ENCODE assay signal across 21 mouse cellular contexts in genomic region chr12:55800144-55800543, GRCm38 (mm10). TPM values are rescaled to one million over a fixed set of nuclear protein-coding genes. Genes with fewer than 3 reads are reported as not detected.
DNase-seq lines count a peak whose midpoint lies in the region; ATAC-seq and TF ChIP-seq lines count a peak whose summit lies in the region.
"Had no signal": no experiment of that assay in that cellular context is flagged by ENCODE, and none has a peak within 500 bp of the region (broad histone marks: within the 10 kb centered on the region; RNA-seq: fewer than 3 reads in every experiment).

No protein-coding gene starts in this region.

- H3K36me3 ChIP-seq in heart, adult 2 months (ENCODE audit: control insufficient read depth, insufficient read depth, low read length): peaks cover 4% of the 10 kb centered on the region; the same call in 1 of the 2 replicates
- H3K36me3 ChIP-seq in liver, embryonic 12.5 days: peaks cover 6% of the 10 kb centered on the region; the same call in 1 of the 2 replicates
- no peaks in the 10 kb centered on the region for H3K36me3 ChIP-seq in liver, embryonic 16.5 days (ENCODE audit: control insufficient read depth, insufficient read depth)
- no peaks in the 10 kb centered on the region for H3K36me3 ChIP-seq in limb, embryonic 10.5 days
- H3K36me3 ChIP-seq in intestine, embryonic 16.5 days (ENCODE audit: control insufficient read depth, insufficient read depth, low read length): no peaks in the 10 kb centered on the region
- H3K36me3 ChIP-seq: embryonic facial prominence, embryonic 15.5 days; hindbrain, embryonic 15.5 days had no signal

- no peak overlapping the region for H3K4me3 ChIP-seq in heart, adult 2 months
- H3K4me3 ChIP-seq in liver, embryonic 12.5 days: no peak overlapping the region
- no peak overlapping the region for H3K4me3 ChIP-seq in liver, embryonic 16.5 days (ENCODE audit: low read depth, low read length)
- H3K4me3 ChIP-seq in limb, embryonic 10.5 days: no peak overlapping the region
- H3K4me3 ChIP-seq in intestine, embryonic 16.5 days (ENCODE audit: low read length): no peak overlapping the region
- H3K4me3 ChIP-seq: embryonic facial prominence, embryonic 15.5 days; erythroblast, embryonic 14.5 days; forebrain, embryonic 10.5 days; heart, embryonic 13.5 days; hindbrain, embryonic 15.5 days had no signal

- H3K27me3 ChIP-seq in heart, adult 2 months (ENCODE audit: control insufficient read depth, insufficient read depth, low read length): no peaks in the 10 kb centered on the region
- H3K27me3 ChIP-seq in liver, embryonic 12.5 days (replicated peaks): no peaks in the 10 kb centered on the region
- no peaks in the 10 kb centered on the region for H3K27me3 ChIP-seq in liver, embryonic 16.5 days (ENCODE audit: control insufficient read depth, insufficient read depth, low read depth, low read length)
- H3K27me3 ChIP-seq in limb, embryonic 10.5 days (ENCODE audit: low read depth, poor library complexity, severe bottlenecking): no peaks in the 10 kb centered on the region
- no peaks in the 10 kb centered on the region for H3K27me3 ChIP-seq in intestine, embryonic 16.5 days (replicated peaks; ENCODE audit: control insufficient read depth, insufficient read depth, low read length)
- H3K27me3 ChIP-seq: embryonic facial prominence, embryonic 15.5 days; heart, embryonic 13.5 days; hindbrain, embryonic 15.5 days had no signal

- peak; percentile 77 for ATAC-seq in liver, embryonic 12.5 days
- peak; percentile 47; the same call in 1 of the 2 replicates for ATAC-seq in liver, embryonic 16.5 days (ENCODE audit: low read depth)
- no peak for ATAC-seq in intestine, embryonic 16.5 days
- ATAC-seq: forebrain, embryonic 14.5 days had no signal

- intact Hi-C loops in heart, adult 2 months (cut with DNase I): no loop called here

- peaks cover 11% of the 10 kb centered on the region for H3K4me1 ChIP-seq in heart, adult 2 months (ENCODE audit: control insufficient read depth, insufficient read depth, low read length)
- H3K4me1 ChIP-seq in liver, embryonic 12.5 days: peaks cover 20% of the 10 kb centered on the region
- peaks cover 4% of the 10 kb centered on the region; the same call in 1 of the 2 replicates for H3K4me1 ChIP-seq in liver, embryonic 16.5 days (ENCODE audit: control insufficient read depth, low read depth, low read length)
- no peaks in the 10 kb centered on the region for H3K4me1 ChIP-seq in limb, embryonic 10.5 days
- no peaks in the 10 kb centered on the region for H3K4me1 ChIP-seq in intestine, embryonic 16.5 days (ENCODE audit: control insufficient read depth, insufficient read depth, low read length)
- H3K4me1 ChIP-seq: forebrain, embryonic 10.5 days had no signal

- no peaks in the 10 kb centered on the region for H3K9me3 ChIP-seq in liver, embryonic 12.5 days (replicated peaks)
- no peaks in the 10 kb centered on the region for H3K9me3 ChIP-seq in liver, embryonic 16.5 days (replicated peaks; ENCODE audit: control insufficient read depth, low read length)
- no peaks in the 10 kb centered on the region for H3K9me3 ChIP-seq in limb, embryonic 10.5 days (replicated peaks)
- H3K9me3 ChIP-seq in intestine, embryonic 16.5 days (ENCODE audit: control insufficient read depth, low read length): no peaks in the 10 kb centered on the region
- H3K9me3 ChIP-seq: embryonic facial prominence, embryonic 15.5 days; forebrain, embryonic 10.5 days; heart, embryonic 13.5 days; hindbrain, embryonic 15.5 days had no signal

- no peak for TF ChIP-seq POLR2A in heart, adult 2 months (IDR thresholded peaks at IDR 0.05; ENCODE audit: insufficient read depth, low read depth, low read length)

- TF ChIP-seq EP300 in heart, adult 2 months (IDR thresholded peaks at IDR 0.05; ENCODE audit: insufficient read depth, low read depth, low read length): no peak

- DNase-seq in heart, adult 2 months: no peak
- DNase-seq in heart, adult 18-20 months: no peak
- DNase-seq in limb, embryonic 10.5 days (ENCODE audit: low spot score): no peak
- DNase-seq in ovary, postnatal 36 days (ENCODE audit: low spot score): no peak
- DNase-seq: adrenal gland, adult 8-10 months; adrenal gland, postnatal 36 days; cerebellum, adult 11 months; cerebellum, adult 8-10 months; cerebellum, postnatal 14 days; embryo, embryonic 11 days; gastrocnemius, postnatal 10 days; heart, postnatal 36 days had no signal

- H3K27ac ChIP-seq in heart, adult 2 months: peak overlapping the region; percentile 6
- H3K27ac ChIP-seq in liver, embryonic 12.5 days: no peak overlapping the region
- no peak overlapping the region for H3K27ac ChIP-seq in liver, embryonic 16.5 days (ENCODE audit: low read length)
- H3K27ac ChIP-seq in limb, embryonic 10.5 days: no peak overlapping the region
- H3K27ac ChIP-seq in intestine, embryonic 16.5 days (ENCODE audit: low read length): no peak overlapping the region
- H3K27ac ChIP-seq: embryonic facial prominence, embryonic 15.5 days; forebrain, embryonic 10.5 days; heart, embryonic 13.5 days; hindbrain, embryonic 15.5 days had no signal

- no peak for TF ChIP-seq CTCF in heart, adult 2 months (IDR thresholded peaks at IDR 0.05)

- WGBS in heart, adult 2 months: 65% methylated on average over 5 of the region's 5 CpGs
- 40% methylated on average over 5 of the region's 5 CpGs for WGBS in liver, embryonic 12.5 days (ENCODE audit: insufficient replicate concordance)
- WGBS in liver, embryonic 16.5 days (ENCODE audit: insufficient replicate concordance): 43% methylated on average over 5 of the region's 5 CpGs
- 85% methylated on average over 5 of the region's 5 CpGs for WGBS in limb, embryonic 10.5 days
- WGBS in intestine, embryonic 16.5 days: 85% methylated on average over 5 of the region's 5 CpGs

- no peak overlapping the region for H3K9ac ChIP-seq in heart, adult 2 months (ENCODE audit: low read depth, low read length)
- H3K9ac ChIP-seq in liver, embryonic 12.5 days: no peak overlapping the region
- no peak overlapping the region for H3K9ac ChIP-seq in liver, embryonic 16.5 days (ENCODE audit: low read depth, low read length)
- no peak overlapping the region for H3K9ac ChIP-seq in intestine, embryonic 16.5 days (ENCODE audit: low read depth, low read length)
- H3K9ac ChIP-seq: embryonic facial prominence, embryonic 15.5 days; heart, embryonic 13.5 days; hindbrain, embryonic 15.5 days had no signal

- H3K4me2 ChIP-seq in liver, embryonic 12.5 days: peak overlapping the region; percentile 21; the same call in 1 of the 2 replicates
- no peak overlapping the region for H3K4me2 ChIP-seq in liver, embryonic 16.5 days (ENCODE audit: low read depth, low read length)
- H3K4me2 ChIP-seq in intestine, embryonic 16.5 days (ENCODE audit: low read depth, low read length): no peak overlapping the region
- H3K4me2 ChIP-seq: embryonic facial prominence, embryonic 15.5 days; heart, embryonic 13.5 days; hindbrain, embryonic 15.5 days had no signal

- H3K79me2 ChIP-seq in heart, adult 2 months (replicated peaks; ENCODE audit: control insufficient read depth, insufficient read depth, low read length): peaks cover 5% of the 10 kb centered on the region; the same call in 1 of the 2 replicates

RNA-seq across cellular contexts. Expression of gene Ralgapa1, which starts 20.8 kb away (rescaled TPM):
- total RNA-seq in heart, adult 2 months (2021): 10 to 100 TPM; 55.9 to 57.0 TPM
- 38.8 and 56.2 TPM in 2 replicates for polyA plus RNA-seq in heart, adult 2 months (2012; rRNA removed)
- 10 to 100 TPM; 51.1 to 60.4 TPM for total RNA-seq in heart, adult 18-20 months (2021)
- polyA plus RNA-seq in liver, embryonic 12.5 days (2016; fragmentation: Nextera tagmentation; extraction: Ambion mirVana): 10.0 and 11.7 TPM in 2 replicates
- 3.2 TPM in 2 replicates for polyA plus RNA-seq in liver, embryonic 16.5 days (2015; fragmentation: Nextera tagmentation; extraction: Ambion mirVana)
- polyA plus RNA-seq in limb, embryonic 10.5 days (2016; fragmentation: Nextera tagmentation; extraction: Ambion mirVana): 8.1 and 10.5 TPM in 2 replicates
- 6.6 and 7.4 TPM in 2 replicates for polyA plus RNA-seq in intestine, embryonic 16.5 days (2015; fragmentation: Nextera tagmentation; extraction: Ambion mirVana)

RNA-seq across cellular contexts. Expression of gene Brms1l, which starts 36.0 kb away (rescaled TPM):
- total RNA-seq in heart, adult 2 months (2021): 10 to 100 TPM; 19.1 to 21.0 TPM
- polyA plus RNA-seq in heart, adult 2 months (2012; rRNA removed): 11.8 and 24.8 TPM in 2 replicates
- total RNA-seq in heart, adult 18-20 months (2021): 10 to 100 TPM; 21.4 to 22.2 TPM
- polyA plus RNA-seq in liver, embryonic 12.5 days (2016; fragmentation: Nextera tagmentation; extraction: Ambion mirVana): 22.9 and 24.4 TPM in 2 replicates
- 11.2 and 12.0 TPM in 2 replicates for polyA plus RNA-seq in liver, embryonic 16.5 days (2015; fragmentation: Nextera tagmentation; extraction: Ambion mirVana)
- 35.6 and 45.9 TPM in 2 replicates for polyA plus RNA-seq in limb, embryonic 10.5 days (2016; fragmentation: Nextera tagmentation; extraction: Ambion mirVana)
- 22.6 and 23.3 TPM in 2 replicates for polyA plus RNA-seq in intestine, embryonic 16.5 days (2015; fragmentation: Nextera tagmentation; extraction: Ambion mirVana)
